Mouse (Mus musculus) ovary, postnatal 10 days (tissue): Measurements from ENCODE around the gene Sema4f.

Experiments
- DNase-seq: peaks from one replicate; pipeline ENCODE4 v3.0.0; 2022; ENCODE audit warnings: low spot score

Sema4f gene

GRCm38 (mm10) chr6:82913336-82914247, 26.0 kb downstream of the Sema4f start:
- no peak for DNase-seq

GRCm38 (mm10) chr6:82911303-82911702, 28.3 kb downstream of the Sema4f start:
- DNase-seq: no peak

GRCm38 (mm10) chr6:82909136-82909855, 30.3 kb downstream of the Sema4f start:
- DNase-seq: no peak

GRCm38 (mm10) chr6:82908034-82908433, 31.5 kb downstream of the Sema4f start:
- no peak for DNase-seq

- DNase-seq: no peak
Measured at GRCm38 (mm10) chr6:82906985-82907384, 32.6 kb downstream of the Sema4f start.

GRCm38 (mm10) chr6:82902559-82902958, 37.0 kb downstream of the Sema4f start:
- no peak for DNase-seq

- no peak for DNase-seq
Measured at GRCm38 (mm10) chr6:82898745-82899144, 40.8 kb downstream of the Sema4f start.

GRCm38 (mm10) chr6:82898227-82898626, 41.3 kb downstream of the Sema4f start:
- DNase-seq: no peak

GRCm38 (mm10) chr6:82897311-82897710, 42.3 kb downstream of the Sema4f start:
- no peak for DNase-seq

GRCm38 (mm10) chr6:82893415-82893814, 46.2 kb downstream of the Sema4f start:
- no peak for DNase-seq

- no peak for DNase-seq
Measured at GRCm38 (mm10) chr6:82892540-82892939, 47.0 kb downstream of the Sema4f start.

- DNase-seq: no peak
Measured at GRCm38 (mm10) chr6:82891488-82891887, 48.1 kb downstream of the Sema4f start.

GRCm38 (mm10) chr6:82886330-82886729, 53.2 kb downstream of the Sema4f start:
- DNase-seq: no peak

GRCm38 (mm10) chr6:82885909-82886308, 53.7 kb downstream of the Sema4f start:
- no peak for DNase-seq

GRCm38 (mm10) chr6:82885441-82885840, 54.1 kb downstream of the Sema4f start:
- DNase-seq: no peak

GRCm38 (mm10) chr6:82884570-82884969, 55.0 kb downstream of the Sema4f start:
- no peak for DNase-seq

GRCm38 (mm10) chr6:82881485-82882096, 58.0 kb downstream of the Sema4f start:
- DNase-seq: peak; percentile 24

- no peak for DNase-seq
Measured at GRCm38 (mm10) chr6:82880807-82881206, 58.8 kb downstream of the Sema4f start.

- no peak for DNase-seq
Measured at GRCm38 (mm10) chr6:82879463-82880089, 60.0 kb downstream of the Sema4f start.

GRCm38 (mm10) chr6:82875509-82875935, 64.0 kb downstream of the Sema4f start:
- DNase-seq: no peak

GRCm38 (mm10) chr6:82872332-82872707, 67.2 kb downstream of the Sema4f start:
- DNase-seq: no peak

- DNase-seq: no peak
Measured at GRCm38 (mm10) chr6:82871632-82872331, 67.8 kb downstream of the Sema4f start.
